27 mouse cellular contexts compared by ENCODE assay signal in genomic region chr14:32423946-32424345, GRCm38 (mm10). TPM values are rescaled to one million over a fixed set of nuclear protein-coding genes. Genes with fewer than 3 reads are reported as not detected.
DNase-seq lines count a peak whose midpoint lies in the region; TF ChIP-seq lines count a peak whose summit lies in the region.
"Had no signal": no experiment of that assay in that cellular context is flagged by ENCODE, and none has a peak within 500 bp of the region (broad histone marks: within the 10 kb centered on the region; RNA-seq: fewer than 3 reads in every experiment).

No protein-coding gene starts in this region.

- no peak for TF ChIP-seq CTCF in cerebellum, adult 2 months (IDR thresholded peaks at IDR 0.05; ENCODE audit: borderline replicate concordance, insufficient read depth, low read depth, low read length)

- intact Hi-C loops in heart, postnatal 25 days (cut with DNase I) = no loop called here

- no peak for TF ChIP-seq POLR2A in cerebellum, adult 2 months (IDR thresholded peaks at IDR 0.05; ENCODE audit: borderline replicate concordance, insufficient read depth, low read length)

- H3K27me3 ChIP-seq in cerebellum, adult 2 months (ENCODE audit: control insufficient read depth, insufficient read depth, low read length) = no peaks in the 10 kb centered on the region
- H3K27me3 ChIP-seq: hindbrain, embryonic 12.5 days; lung, embryonic 15.5 days; stomach, embryonic 15.5 days had no signal

- H3K27ac ChIP-seq in cerebellum, adult 2 months (ENCODE audit: insufficient read depth, low read length) = no peak overlapping the region
- H3K27ac ChIP-seq: embryonic facial prominence, embryonic 10.5 days; hindbrain, embryonic 12.5 days; kidney, postnatal 0 days; limb, embryonic 12.5 days; liver, embryonic 14.5 days; lung, embryonic 15.5 days; midbrain, embryonic 12.5 days; neural tube, embryonic 13.5 days; stomach, embryonic 15.5 days had no signal

- no peak overlapping the region for H3K4me3 ChIP-seq in cerebellum, adult 2 months (replicated peaks; ENCODE audit: insufficient read depth, low read depth, low read length)
- H3K4me3 ChIP-seq: embryonic facial prominence, embryonic 10.5 days; hindbrain, embryonic 12.5 days; limb, embryonic 12.5 days; lung, embryonic 15.5 days; midbrain, embryonic 12.5 days; neural tube, embryonic 13.5 days; stomach, embryonic 15.5 days had no signal

- peak; percentile 74 for DNase-seq in heart, adult 11 months
- DNase-seq in heart, postnatal 25 days (ENCODE audit: low spot score) = no peak
- peak; percentile 39 for DNase-seq in brain, embryonic 18.5 days (ENCODE audit: low read depth, low spot score)
- DNase-seq in cerebellum, adult 2 months = peak; percentile 59 to 79
- peak; percentile 55 to 57 for DNase-seq in cerebellum, postnatal 36 days
- no peak for DNase-seq in gastrocnemius, postnatal 10 days
- DNase-seq in neural tube, embryonic 10.5 days (ENCODE audit: extremely low spot score, low spot score) = no peak
- DNase-seq: heart, postnatal 10 days; kidney, adult 18-20 months; right cerebral cortex, postnatal 14 days had no signal

- 14% methylated on average over 7 of the region's 7 CpGs for WGBS in cerebellum, adult 2 months

- H3K4me1 ChIP-seq in cerebellum, adult 2 months (ENCODE audit: control insufficient read depth, insufficient read depth, low read length) = peaks cover 16% of the 10 kb centered on the region
- H3K4me1 ChIP-seq: limb, embryonic 12.5 days; lung, embryonic 15.5 days; stomach, embryonic 15.5 days had no signal

RNA-seq across cellular contexts. Expression of gene 1700024G13Rik, which starts 35.8 kb away (rescaled TPM):
- not detected for total RNA-seq in heart, postnatal 25 days (2021)
- polyA plus RNA-seq in cerebellum, adult 2 months (2012; rRNA removed) = 0.52 and 0.71 TPM in 2 replicates
- total RNA-seq in gastrocnemius, postnatal 10 days (2021) = not detected
- total RNA-seq: common myeloid progenitor, adult 5-6 weeks; heart, postnatal 10 days had no signal
- polyA plus RNA-seq: C2C12; embryonic facial prominence, embryonic 10.5 days; frontal cortex, adult 2 months; heart, embryonic 11.5 days; kidney, postnatal 0 days; limb, embryonic 12.5 days; liver, embryonic 14.5 days; midbrain, embryonic 12.5 days; spleen, adult 2 months; urinary bladder, adult 2 months had no signal

RNA-seq across cellular contexts. Expression of gene Slc18a3, which starts 40.7 kb away (rescaled TPM):
- not detected for total RNA-seq in heart, postnatal 25 days (2021)
- 11.7 and 14.3 TPM in 2 replicates for polyA plus RNA-seq in cerebellum, adult 2 months (2012; rRNA removed)
- total RNA-seq in gastrocnemius, postnatal 10 days (2021) = not detected
- total RNA-seq: common myeloid progenitor, adult 5-6 weeks; heart, postnatal 10 days had no signal
- polyA plus RNA-seq: C2C12; gonadal fat pad, adult 2 months; heart, embryonic 11.5 days; kidney, postnatal 0 days; limb, embryonic 12.5 days; liver, embryonic 14.5 days; spleen, adult 2 months; thymus, postnatal 0 days had no signal

RNA-seq across cellular contexts. Expression of gene Chat, which starts 41.8 kb away (rescaled TPM):
- total RNA-seq in heart, postnatal 25 days (2021) = not detected
- 6.8 and 7.8 TPM in 2 replicates for polyA plus RNA-seq in cerebellum, adult 2 months (2012; rRNA removed)
- total RNA-seq in gastrocnemius, postnatal 10 days (2021) = not detected
- total RNA-seq: common myeloid progenitor, adult 5-6 weeks; heart, postnatal 10 days had no signal
- polyA plus RNA-seq: C2C12; gonadal fat pad, adult 2 months; heart, embryonic 11.5 days; kidney, postnatal 0 days; limb, embryonic 12.5 days; liver, embryonic 14.5 days; spleen, adult 2 months; thymus, postnatal 0 days had no signal

Comparison
In these comparisons a context has a peak if more than half of its experiments do, and no peak if none do; other contexts are left out.
1. DNase-seq: peak in heart, adult 11 months (single experiment), brain, embryonic 18.5 days (single experiment), cerebellum, adult 2 months (2 of 2) and cerebellum, postnatal 36 days (2 of 2); none in heart, postnatal 25 days (single experiment), gastrocnemius, postnatal 10 days (single experiment) and neural tube, embryonic 10.5 days (single experiment).